Mouse (Mus musculus): ENCODE measurements around the gene Pias3.

- TF ChIP-seq CTCF (IDR thresholded peaks at IDR 0.05; ENCODE audit: low read depth, low read length) (no peak), POLR2A (IDR thresholded peaks at IDR 0.05; ENCODE audit: extremely low read depth, insufficient read depth, low read length) (no peak)
These were observed 19.7 kb downstream of the Pias3 start for GRCm38 (mm10) chr3:96715854-96716253.

Data from liver, adult 2 months (tissue).